Mouse (Mus musculus): Measurements from ENCODE around the gene Cplx3.

- no peak for TF ChIP-seq CTCF (IDR thresholded peaks at IDR 0.05; ENCODE audit: low read depth)
- TF ChIP-seq EP300 (IDR thresholded peaks at IDR 0.05; ENCODE audit: low read depth), result no peak
Observed at GRCm38 (mm10) chr9:57594174-57594509, 11.9 kb downstream of the Cplx3 start.
